Mouse (Mus musculus) B cell, adult (primary cell): ENCODE results near the gene Rhox11. TPM values are rescaled to one million over a fixed set of nuclear protein-coding genes. Genes with fewer than 3 reads are reported as not detected.

ENCODE experiments used
- total RNA-seq: library from RNA; stranded (reverse); gene quantifications from 4 replicates; pipeline ENCODE4 v1.2.4, GENCODE M21; 2023; ENCODE audit not compliant: inconsistent age

Rhox11 gene
- not detected in 4 replicates for total RNA-seq

GRCm38 (mm10) chrX:38085041-38085440 lies at the start of gene Rhox11:
Rhox11 (minus strand) TSS chrX:38085141.

GRCm38 (mm10) chrX:38120982-38121381 lies 36.0 kb upstream of the Rhox11 start, which contains the start of gene Rhox13:
Rhox13 (plus strand) TSS chrX:38121219.

GRCm38 (mm10) chrX:38110807-38111206 lies 25.9 kb upstream of the Rhox11 start, which contains the start of gene Rhox12:
Rhox12 (minus strand) TSS chrX:38110907.

GRCm38 (mm10) chrX:38066175-38066574 lies 18.8 kb downstream of the Rhox11 start, which contains the start of gene Rhox10:
Rhox10 (plus strand) TSS chrX:38066475.

GRCm38 (mm10) chrX:38043014-38043413 lies 41.9 kb downstream of the Rhox11 start, which contains the start of gene Btg1-ps2:
Btg1-ps2 (minus strand) TSS chrX:38043114.

Other genes with a start within 250 kb of the Rhox11 start
- gene Rhox8, start 206.2 kb downstream of the Rhox11 start, total RNA-seq: not detected in 4 replicates
- gene Rhox7b, start 187.9 kb downstream of the Rhox11 start, total RNA-seq: not detected in 4 replicates
- gene Rhox9, start 183.4 kb downstream of the Rhox11 start, total RNA-seq: not detected in 4 replicates
- gene Btg1-ps1, start 66.3 kb downstream of the Rhox11 start, total RNA-seq: not detected in 4 replicates
- not detected in 4 replicates for gene Btg1-ps2, start 42.0 kb downstream of the Rhox11 start, total RNA-seq
- gene Rhox10, start 18.7 kb downstream of the Rhox11 start, total RNA-seq: not detected in 4 replicates
- gene Rhox12, start 25.8 kb upstream of the Rhox11 start, total RNA-seq: not detected in 4 replicates
- gene Rhox13, start 36.1 kb upstream of the Rhox11 start, total RNA-seq: not detected in 4 replicates
- gene Zbtb33, start 104.7 kb upstream of the Rhox11 start, total RNA-seq: 33.4 to 35.9 TPM (median 35.2 TPM) in 4 replicates
- gene Tmem255a, start 167.3 kb upstream of the Rhox11 start, total RNA-seq: 0.15 to 0.24 TPM (median 0.16 TPM) in 4 replicates
- not detected in 4 replicates for gene Atp1b4, start 231.0 kb upstream of the Rhox11 start, total RNA-seq